Mouse (Mus musculus) forebrain, embryonic 15.5 days (tissue): ENCODE measurements at regions not wholly inside any gene's neighbourhood (a gene's known extent, or its start where the extent isn't known, plus 50 kb on each side); places are given as distances from the start of the nearest gene placed in this dataset.

Experiments used
- ATAC-seq: fragments of 200-750 bp; cut with Nextera tagmentation; replicated peaks from 2 replicates; pipeline ENCODE4 v1.8.0; 2017; ENCODE audit warnings: mild to moderate bottlenecking, moderate TSS enrichment, moderate library complexity
- H3K27ac ChIP-seq: fragments of 300-500 bp; sonication (generic); replicated peaks from 2 replicates; pipeline ENCODE4 v1.5.1; 2015; ENCODE audit warnings: mild to moderate bottlenecking, inconsistent platforms
- H3K27me3 ChIP-seq: fragments of 300-500 bp; sonication (generic); 2 replicates; pipeline ENCODE4 v1.6.1; 2015; ENCODE audit warnings: inconsistent platforms
- H3K36me3 ChIP-seq: fragments of 300-500 bp; sonication (generic); 2 replicates; pipeline ENCODE4 v1.6.1; 2015; ENCODE audit warnings: mild to moderate bottlenecking, inconsistent platforms
- H3K4me1 ChIP-seq: fragments of 300-500 bp; sonication (generic); 2 replicates; pipeline ENCODE4 v1.6.1; 2015; ENCODE audit warnings: inconsistent platforms
- H3K4me2 ChIP-seq: fragments of 300-500 bp; sonication (generic); replicated peaks from 2 replicates; pipeline ENCODE4 v1.6.1; 2015; ENCODE audit warnings: mild to moderate bottlenecking, inconsistent platforms
- H3K4me3 ChIP-seq: fragments of 300-500 bp; sonication (generic); 2 replicates; pipeline ENCODE4 v1.5.1; 2015; ENCODE audit warnings: mild to moderate bottlenecking, inconsistent platforms
- H3K9ac ChIP-seq: fragments of 300-500 bp; sonication (generic); replicated peaks from 2 replicates; pipeline ENCODE4 v1.6.1; 2015; ENCODE audit warnings: mild to moderate bottlenecking, inconsistent platforms
- H3K9me3 ChIP-seq: fragments of 300-500 bp; sonication (generic); 2 replicates; pipeline ENCODE4 v1.6.1; 2016; ENCODE audit warnings: inconsistent platforms
- WGBS: fragments of 180-500 bp; shearing (Covaris S2); methylation state at CpG from one replicate; pipeline ENCODE4 v1.1.7; 2015; ENCODE audit warnings: mixed read lengths; 5-methylcytosine and 5-hydroxymethylcytosine counted together

DNA sequence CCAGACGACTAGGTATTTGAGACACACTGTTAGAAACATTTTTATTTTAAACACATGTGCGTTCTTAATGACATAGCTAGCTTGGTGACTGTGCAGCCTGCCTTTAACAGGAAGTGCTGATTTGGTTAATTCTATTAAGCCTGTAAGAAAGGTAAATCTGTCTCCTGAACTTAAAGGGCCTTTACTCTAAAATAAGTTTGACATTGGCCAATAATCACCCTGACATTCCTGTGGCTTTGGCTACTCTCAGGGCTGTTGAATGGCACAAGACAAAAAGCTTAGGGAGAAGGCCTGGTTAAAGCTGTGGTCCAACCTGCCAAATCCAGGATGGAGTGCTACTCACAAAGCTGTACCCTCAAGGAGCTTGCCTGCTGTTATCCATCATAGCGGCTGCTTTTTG lies 201.0 kb upstream of the Rspo3 start:
- H3K27ac ChIP-seq, result no peak overlapping the region
- H3K9ac ChIP-seq, result no peak overlapping the region
- H3K9me3 ChIP-seq, result no peaks in the 10 kb centered on the region
- no peaks in the 10 kb centered on the region for H3K27me3 ChIP-seq
- no peaks in the 10 kb centered on the region for H3K36me3 ChIP-seq
- no peaks in the 10 kb centered on the region for H3K4me1 ChIP-seq
- H3K4me3 ChIP-seq, result no peak overlapping the region
- WGBS, result 86% methylated on average over 3 of the region's 3 CpGs
- no peak overlapping the region for H3K4me2 ChIP-seq
- ATAC-seq, result no peak

DNA sequence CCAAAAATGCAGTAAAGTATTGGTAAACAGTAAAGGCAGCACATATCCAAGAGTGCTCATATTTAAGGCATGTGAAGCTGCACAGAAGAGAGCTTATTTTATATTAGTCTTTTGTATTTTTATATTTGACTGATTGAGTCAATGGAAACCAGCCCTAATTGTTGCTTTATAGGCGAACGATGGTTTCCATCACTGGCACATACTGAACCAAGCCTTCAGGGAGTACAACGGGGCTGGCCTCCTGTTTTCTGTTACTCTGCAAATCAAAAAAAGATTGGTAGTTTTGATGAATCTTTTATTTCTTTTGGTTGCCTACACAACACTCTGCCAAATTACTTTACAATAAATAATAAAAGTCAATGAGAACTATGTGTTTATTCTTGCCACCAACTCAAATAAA lies 189.7 kb upstream of the Rspo3 start:
- Histone ChIP-seq H3K36me3 (no peaks in the 10 kb centered on the region), H3K27ac (no peak overlapping the region), H3K9ac (no peak overlapping the region), H3K4me1 (no peaks in the 10 kb centered on the region), H3K27me3 (no peaks in the 10 kb centered on the region), H3K4me3 (no peak overlapping the region), H3K4me2 (no peak overlapping the region), H3K9me3 (no peaks in the 10 kb centered on the region)
- no peak for ATAC-seq
- WGBS, result 90% methylated on average over 3 of the region's 3 CpGs

DNA sequence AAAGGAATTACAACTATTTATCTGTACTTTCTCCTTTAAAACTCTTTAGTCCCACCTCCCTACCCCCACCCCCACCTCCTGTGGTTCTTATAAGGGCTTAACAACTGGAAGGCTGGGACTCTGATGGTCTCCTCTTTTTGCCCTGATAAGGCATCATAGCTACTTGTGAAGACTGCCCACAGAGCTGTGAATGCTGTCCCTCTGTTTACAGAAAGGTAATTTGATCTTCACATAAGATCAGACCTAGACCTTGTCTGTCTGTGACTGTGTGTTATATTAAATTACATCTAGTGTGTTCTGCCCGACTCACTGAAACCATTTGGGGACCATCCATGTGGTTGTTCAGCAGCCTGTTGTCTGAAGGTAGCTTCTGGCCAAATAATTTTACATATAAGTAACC lies 175.3 kb upstream of the Rspo3 start:
- no peak for ATAC-seq
- no peaks in the 10 kb centered on the region for H3K36me3 ChIP-seq
- H3K4me3 ChIP-seq, result no peak overlapping the region
- H3K9ac ChIP-seq, result no peak overlapping the region
- H3K27ac ChIP-seq, result no peak overlapping the region
- H3K9me3 ChIP-seq, result no peaks in the 10 kb centered on the region
- no peaks in the 10 kb centered on the region for H3K27me3 ChIP-seq
- WGBS, result 70% methylated on average over 1 of the region's 1 CpGs
- H3K4me1 ChIP-seq, result no peaks in the 10 kb centered on the region
- H3K4me2 ChIP-seq, result no peak overlapping the region

DNA sequence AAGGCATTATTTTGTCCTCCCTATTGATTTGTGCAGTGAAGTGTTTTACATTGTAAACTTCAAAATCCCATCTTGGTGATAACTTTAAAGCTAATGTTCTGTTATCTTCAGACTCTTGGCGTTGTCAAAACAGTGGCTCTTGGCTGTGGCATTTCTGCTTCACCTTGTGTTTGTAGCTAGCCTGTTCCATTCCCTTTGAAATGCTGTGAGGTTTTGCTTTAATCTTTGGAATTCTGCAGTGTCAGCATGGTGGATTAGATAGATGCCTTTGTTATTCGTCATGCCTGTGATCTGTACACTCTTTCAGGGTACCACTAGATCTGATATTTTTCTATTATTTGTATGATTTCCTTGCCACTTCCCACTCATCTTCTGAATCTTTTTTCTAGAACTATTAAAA lies 173.0 kb upstream of the Rspo3 start:
- no peak overlapping the region for H3K9ac ChIP-seq
- H3K4me3 ChIP-seq, result no peak overlapping the region
- H3K9me3 ChIP-seq, result no peaks in the 10 kb centered on the region
- no peak overlapping the region for H3K4me2 ChIP-seq
- no peaks in the 10 kb centered on the region for H3K36me3 ChIP-seq
- H3K27me3 ChIP-seq, result no peaks in the 10 kb centered on the region
- no peak for ATAC-seq
- no peaks in the 10 kb centered on the region for H3K4me1 ChIP-seq
- no peak overlapping the region for H3K27ac ChIP-seq
- WGBS, result 62% methylated on average over 2 of the region's 2 CpGs

DNA sequence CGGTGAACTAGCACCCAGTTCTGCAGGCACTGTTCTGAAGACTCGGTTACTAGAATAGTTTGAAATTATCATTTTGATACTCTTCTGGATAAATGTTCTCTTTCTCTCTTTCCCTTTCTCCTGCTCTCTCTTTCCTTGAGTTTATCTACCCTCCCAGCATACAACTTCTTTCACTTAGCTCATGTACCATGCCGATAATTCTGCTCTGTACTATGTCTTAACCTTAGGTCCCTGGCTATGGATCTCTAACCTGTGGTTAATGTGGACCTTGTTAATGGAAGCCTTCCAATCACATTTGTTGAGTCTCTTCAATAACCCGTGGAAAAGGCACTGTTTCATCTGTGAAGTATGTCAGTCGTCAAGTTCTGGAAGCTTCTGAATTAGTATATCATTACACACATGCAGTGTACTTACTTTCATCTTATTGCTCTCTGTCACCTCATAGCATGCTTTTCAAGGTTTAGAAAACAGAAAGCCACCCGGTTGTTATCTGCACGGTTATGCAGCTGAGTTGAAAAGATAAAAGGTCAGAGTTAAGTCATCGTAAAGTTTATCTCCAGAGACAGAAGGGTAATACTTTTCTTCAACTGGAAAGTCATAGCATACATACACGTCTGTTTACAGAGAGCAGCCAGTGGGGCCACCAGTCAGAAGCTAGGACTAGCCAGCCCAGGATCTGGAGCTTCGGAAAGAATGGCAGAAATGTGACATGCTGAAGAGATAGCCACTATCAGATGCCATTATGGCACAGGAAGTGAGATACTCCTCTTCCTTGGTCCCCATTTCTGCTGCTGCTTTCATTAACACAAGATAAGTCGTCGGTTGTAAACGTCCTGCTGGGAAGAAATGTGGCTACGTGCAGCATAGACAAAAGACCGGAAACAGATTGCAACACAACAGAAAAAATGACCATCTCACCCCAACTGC lies 157.6 kb upstream of the Rspo3 start:
- H3K27ac ChIP-seq, result no peak overlapping the region
- no peaks in the 10 kb centered on the region for H3K4me1 ChIP-seq
- no peak for ATAC-seq
- H3K4me2 ChIP-seq, result no peak overlapping the region
- H3K9me3 ChIP-seq, result no peaks in the 10 kb centered on the region
- no peaks in the 10 kb centered on the region for H3K27me3 ChIP-seq
- 85% methylated on average over 15 of the region's 15 CpGs for WGBS
- no peaks in the 10 kb centered on the region for H3K36me3 ChIP-seq
- H3K9ac ChIP-seq, result no peak overlapping the region
- no peak overlapping the region for H3K4me3 ChIP-seq

DNA sequence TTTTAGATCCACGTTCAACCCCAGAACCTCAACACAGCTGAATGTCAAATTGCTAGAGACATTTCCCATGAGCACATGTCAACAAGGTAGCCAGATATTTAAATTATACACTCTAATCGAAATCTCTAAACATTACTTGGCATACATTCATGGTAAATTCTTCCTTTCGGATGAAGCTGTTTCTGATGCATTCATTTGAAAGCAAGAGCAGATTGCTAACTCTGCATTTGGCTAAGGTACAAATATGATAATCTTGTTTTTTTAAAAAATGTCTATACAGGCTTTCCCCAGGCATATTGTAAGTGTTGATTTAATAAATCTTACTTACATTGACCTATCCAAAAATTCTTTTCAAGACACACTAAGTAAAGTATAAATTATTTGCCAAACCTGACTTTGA lies 153.9 kb upstream of the Rspo3 start:
- Histone ChIP-seq H3K9ac (no peak overlapping the region), H3K27ac (no peak overlapping the region), H3K4me3 (no peak overlapping the region), H3K4me1 (no peaks in the 10 kb centered on the region), H3K4me2 (no peak overlapping the region), H3K9me3 (no peaks in the 10 kb centered on the region), H3K27me3 (no peaks in the 10 kb centered on the region), H3K36me3 (no peaks in the 10 kb centered on the region)
- peak; percentile 48; the same call in 1 of the 2 replicates for ATAC-seq
- 56% methylated on average over 3 of the region's 3 CpGs for WGBS

DNA sequence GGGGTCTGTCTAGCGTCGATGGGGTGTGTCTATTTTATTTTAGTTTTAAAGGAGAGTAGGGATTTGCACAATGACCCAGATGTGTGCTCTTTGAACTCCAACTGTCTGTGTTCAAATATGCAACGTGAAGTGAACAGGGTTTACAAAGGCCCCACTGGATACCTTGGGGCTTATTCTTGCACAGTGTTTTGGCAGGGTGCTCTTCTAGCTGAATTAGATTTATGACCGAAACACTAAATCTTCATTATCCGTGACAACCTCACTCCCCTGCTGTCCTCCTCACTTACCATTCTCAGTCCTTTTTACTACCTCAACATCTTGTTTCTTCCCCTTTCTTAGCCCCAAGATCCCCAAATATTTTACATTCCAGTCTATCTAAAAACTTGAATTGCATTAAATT lies 151.3 kb upstream of the Rspo3 start:
- 74% methylated on average over 5 of the region's 5 CpGs for WGBS
- ATAC-seq, result no peak
- no peaks in the 10 kb centered on the region for H3K4me1 ChIP-seq

DNA sequence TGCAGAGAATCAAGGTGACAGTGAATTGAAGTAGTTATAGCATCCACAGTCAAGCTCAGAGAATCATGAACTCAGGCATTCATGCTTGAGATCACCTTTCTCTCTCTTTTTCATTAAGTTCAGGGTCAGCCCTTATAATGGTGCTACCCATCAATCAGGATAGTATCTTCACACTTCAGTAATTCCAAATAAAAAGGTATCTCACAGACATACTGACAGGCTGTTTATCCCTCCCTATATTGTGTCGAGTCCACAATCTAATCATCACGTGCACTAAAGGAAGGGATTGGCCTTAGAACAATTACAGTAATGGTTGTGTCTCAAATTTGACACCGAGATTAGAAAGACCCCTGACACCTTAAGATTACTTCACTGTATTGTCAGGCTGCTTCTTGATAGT lies 138.7 kb upstream of the Rspo3 start:
- no peaks in the 10 kb centered on the region for H3K36me3 ChIP-seq
- no peaks in the 10 kb centered on the region for H3K9me3 ChIP-seq
- no peak overlapping the region for H3K4me2 ChIP-seq
- 21% methylated on average over 3 of the region's 3 CpGs for WGBS
- no peak overlapping the region for H3K9ac ChIP-seq
- no peaks in the 10 kb centered on the region for H3K4me1 ChIP-seq
- no peak overlapping the region for H3K4me3 ChIP-seq
- ATAC-seq, result no peak
- no peaks in the 10 kb centered on the region for H3K27me3 ChIP-seq
- H3K27ac ChIP-seq, result no peak overlapping the region

More for the DNA sequence above, 151.3 kb upstream of the Rspo3 start:
- Histone ChIP-seq H3K4me2 (no peak overlapping the region), H3K9ac (no peak overlapping the region), H3K9me3 (no peaks in the 10 kb centered on the region), H3K27ac (no peak overlapping the region), H3K27me3 (no peaks in the 10 kb centered on the region), H3K36me3 (no peaks in the 10 kb centered on the region), H3K4me3 (no peak overlapping the region)

DNA sequence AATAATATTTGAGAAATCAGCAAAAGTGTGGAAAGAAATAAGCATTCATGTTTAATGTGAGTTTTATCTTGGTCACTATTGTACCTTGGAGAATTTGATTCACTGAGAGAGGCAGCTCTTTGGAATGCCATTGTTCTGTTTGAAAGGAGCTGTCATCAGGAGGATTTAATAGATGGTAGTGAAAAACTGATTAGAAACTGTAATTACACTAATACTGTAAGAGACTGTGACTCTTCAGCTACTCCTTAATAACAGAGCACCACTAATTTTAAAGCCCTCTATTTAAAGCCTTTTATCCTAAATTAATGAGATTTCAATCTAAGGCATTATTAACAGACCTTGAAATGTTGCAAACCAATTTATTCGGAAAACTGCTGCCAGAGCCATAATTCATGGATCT lies 126.1 kb upstream of the Rspo3 start:
- 29% methylated on average over 1 of the region's 1 CpGs for WGBS
- Histone ChIP-seq H3K4me2 (no peak overlapping the region), H3K4me1 (no peaks in the 10 kb centered on the region), H3K9ac (no peak overlapping the region), H3K27me3 (no peaks in the 10 kb centered on the region), H3K36me3 (no peaks in the 10 kb centered on the region), H3K27ac (no peak overlapping the region), H3K9me3 (no peaks in the 10 kb centered on the region), H3K4me3 (no peak overlapping the region)
- peak; percentile 66 for ATAC-seq

DNA sequence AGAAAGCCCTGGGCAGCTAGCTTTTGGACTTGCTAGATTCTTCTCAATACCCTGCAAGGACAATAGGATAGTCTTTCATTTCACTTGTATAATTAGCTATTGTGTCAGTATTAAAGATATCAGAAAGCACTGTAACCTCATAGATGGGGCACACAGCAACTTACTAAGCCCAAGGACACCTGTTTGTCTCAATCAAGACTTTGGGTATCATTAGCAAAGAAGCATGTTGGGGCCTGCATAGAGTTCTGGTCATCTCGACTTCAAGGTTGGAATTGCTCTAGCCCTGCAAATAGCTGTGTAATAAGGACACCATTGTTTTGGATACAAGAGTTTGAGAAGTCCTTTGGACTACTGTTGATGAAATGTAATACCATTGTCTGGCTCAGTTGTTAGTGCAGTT lies 104.6 kb upstream of the Rspo3 start:
- H3K4me1 ChIP-seq, result no peaks in the 10 kb centered on the region
- ATAC-seq, result no peak
- no peak overlapping the region for H3K4me2 ChIP-seq
- WGBS, result 65% methylated on average over 1 of the region's 1 CpGs
- H3K4me3 ChIP-seq, result no peak overlapping the region
- no peaks in the 10 kb centered on the region for H3K27me3 ChIP-seq
- no peak overlapping the region for H3K9ac ChIP-seq
- H3K27ac ChIP-seq, result no peak overlapping the region
- H3K9me3 ChIP-seq, result no peaks in the 10 kb centered on the region
- no peaks in the 10 kb centered on the region for H3K36me3 ChIP-seq

DNA sequence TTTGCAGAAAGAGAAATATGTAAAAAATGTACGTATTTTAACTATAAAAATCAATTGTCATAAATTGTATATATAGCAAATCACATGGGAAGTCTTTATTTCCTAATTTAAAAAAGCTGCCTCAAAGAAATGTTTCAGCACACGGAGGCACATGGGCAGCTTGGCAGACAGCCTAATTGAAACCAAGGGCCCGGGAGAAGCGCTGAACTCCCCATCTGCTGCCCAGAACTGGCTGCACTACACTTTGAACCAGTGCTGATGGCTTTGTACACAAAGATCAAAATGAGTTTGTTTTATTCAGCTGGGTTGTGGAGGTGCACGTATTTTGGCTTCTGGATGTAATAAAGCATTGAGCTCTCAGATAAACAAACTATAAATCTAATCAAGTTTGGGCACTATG lies 100.2 kb upstream of the Rspo3 start:
- peak; percentile 83 for ATAC-seq
- Histone ChIP-seq H3K27me3 (no peaks in the 10 kb centered on the region), H3K27ac (no peak overlapping the region), H3K4me2 (no peak overlapping the region), H3K9me3 (no peaks in the 10 kb centered on the region), H3K4me3 (no peak overlapping the region), H3K4me1 (no peaks in the 10 kb centered on the region), H3K36me3 (no peaks in the 10 kb centered on the region), H3K9ac (no peak overlapping the region)
- 33% methylated on average over 5 of the region's 5 CpGs for WGBS

DNA sequence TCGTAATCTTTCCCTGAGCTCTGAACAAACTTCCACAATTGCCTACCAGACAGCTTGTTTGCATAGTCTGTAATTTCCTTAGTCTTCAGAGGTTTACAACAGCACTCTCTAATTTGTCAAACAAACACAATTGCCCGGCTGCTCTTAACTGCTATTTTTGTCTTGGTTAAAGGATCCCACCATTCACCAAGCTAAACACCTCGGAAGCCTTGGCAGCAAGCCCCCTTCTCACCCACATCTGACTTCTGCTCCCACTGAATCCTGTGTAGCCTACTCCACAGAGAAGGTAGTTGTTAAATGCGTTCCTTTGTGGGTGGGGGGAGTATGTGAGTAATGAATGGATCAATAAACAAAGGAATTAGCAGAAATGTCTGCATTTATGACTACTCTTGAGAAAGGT lies 59.8 kb upstream of the Rspo3 start:
- H3K4me1 ChIP-seq, result no peaks in the 10 kb centered on the region
- no peaks in the 10 kb centered on the region for H3K9me3 ChIP-seq
- H3K9ac ChIP-seq, result no peak overlapping the region
- H3K36me3 ChIP-seq, result no peaks in the 10 kb centered on the region
- no peak for ATAC-seq
- 15% methylated on average over 4 of the region's 4 CpGs for WGBS
- H3K27ac ChIP-seq, result no peak overlapping the region
- no peak overlapping the region for H3K4me3 ChIP-seq
- no peaks in the 10 kb centered on the region for H3K27me3 ChIP-seq
- H3K4me2 ChIP-seq, result no peak overlapping the region

DNA sequence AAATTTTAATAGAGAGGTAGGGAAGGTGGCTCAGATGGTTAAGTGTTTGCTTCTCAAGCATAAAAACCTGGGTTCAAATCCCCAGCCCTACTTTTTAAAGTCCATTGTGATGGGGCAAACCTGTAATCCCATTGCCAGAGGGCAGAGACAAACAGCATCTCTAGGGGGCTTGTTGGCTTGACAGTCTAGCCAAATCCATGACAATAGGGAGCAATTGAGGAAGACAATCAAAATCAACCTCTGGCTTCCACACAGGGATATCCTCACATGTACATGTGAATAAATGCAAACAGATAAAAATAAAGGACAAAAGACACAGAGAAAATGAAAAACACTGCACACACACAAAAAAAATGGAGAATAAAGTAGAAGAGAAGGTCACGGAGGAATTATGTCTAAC lies 59.3 kb upstream of the Rspo3 start:
- H3K36me3 ChIP-seq, result no peaks in the 10 kb centered on the region
- H3K9ac ChIP-seq, result no peak overlapping the region
- 45% methylated on average over 1 of the region's 1 CpGs for WGBS
- no peaks in the 10 kb centered on the region for H3K4me1 ChIP-seq
- H3K27ac ChIP-seq, result no peak overlapping the region
- no peak for ATAC-seq
- no peaks in the 10 kb centered on the region for H3K9me3 ChIP-seq
- no peak overlapping the region for H3K4me2 ChIP-seq
- H3K4me3 ChIP-seq, result no peak overlapping the region
- H3K27me3 ChIP-seq, result no peaks in the 10 kb centered on the region
